Mouse (Mus musculus) forebrain, embryonic 11.5 days (tissue): ENCODE results near the gene Gm3625. TPM values are rescaled to one million over a fixed set of nuclear protein-coding genes. Genes with fewer than 3 reads are reported as not detected.

Source experiments
- ATAC-seq: fragments of 200-750 bp; cut with Nextera tagmentation; replicated peaks from 2 replicates; pipeline ENCODE4 v1.8.0; 2017; ENCODE audit warnings: moderate TSS enrichment; ENCODE audit not compliant: low FRiP score
- DNase-seq: peaks from one replicate; pipeline ENCODE4 v3.0.0-alpha.2; 2017; ENCODE audit warnings: low spot score
- H3K27ac ChIP-seq: fragments of 300-500 bp; sonication (generic); 2 replicates; pipeline ENCODE4 v1.5.1; 2014; ENCODE audit warnings: low read depth, low read length
- H3K27me3 ChIP-seq: fragments of 300-500 bp; sonication (generic); 2 replicates; pipeline ENCODE4 v1.6.1; 2014; ENCODE audit warnings: mild to moderate bottlenecking, low read length, mixed read lengths; ENCODE audit not compliant: control insufficient read depth, insufficient read depth
- H3K36me3 ChIP-seq: fragments of 300-500 bp; sonication (generic); 2 replicates; pipeline ENCODE4 v1.6.1; 2014; ENCODE audit warnings: mild to moderate bottlenecking, low read length, moderate library complexity, mixed read lengths; ENCODE audit not compliant: control insufficient read depth, insufficient read depth
- H3K4me1 ChIP-seq: fragments of 300-500 bp; sonication (generic); replicated peaks from 2 replicates; pipeline ENCODE4 v1.6.1; 2014; ENCODE audit warnings: low read length, mixed read lengths; ENCODE audit not compliant: control insufficient read depth, insufficient read depth
- H3K4me2 ChIP-seq: fragments of 300-500 bp; sonication (generic); 2 replicates; pipeline ENCODE4 v1.6.1; 2014; ENCODE audit warnings: low read depth, mild to moderate bottlenecking, low read length, moderate library complexity, mixed read lengths; ENCODE audit not compliant: severe bottlenecking
- H3K4me3 ChIP-seq: fragments of 300-500 bp; sonication (generic); 2 replicates; pipeline ENCODE4 v1.5.1; 2014; ENCODE audit warnings: low read depth, low read length
- H3K9ac ChIP-seq: fragments of 300-500 bp; sonication (generic); 2 replicates; pipeline ENCODE4 v1.6.1; 2014; ENCODE audit warnings: low read length
- H3K9me3 ChIP-seq: fragments of 300-500 bp; sonication (generic); 2 replicates; pipeline ENCODE4 v1.6.1; 2016; ENCODE audit warnings: low read length, mixed read lengths; ENCODE audit not compliant: control insufficient read depth
- WGBS: fragments of 180-500 bp; shearing (Covaris S2); extraction: QIAGEN DNeasy Blood & Tissue Kit; methylation state at CpG from one replicate; pipeline ENCODE4 v1.1.7; 2014; 5-methylcytosine and 5-hydroxymethylcytosine counted together
- polyA plus RNA-seq: library from polyadenylated mRNA; unstranded; fragments of >200 nt; fragmentation: Nextera tagmentation; extraction: Ambion mirVana; gene quantifications from 2 replicates; pipeline ENCODE4 v1.2.1, GENCODE M21; 2014

The Gm3625 gene
- polyA plus RNA-seq, 1 experiment from 2014 or later = not detected

DNA sequence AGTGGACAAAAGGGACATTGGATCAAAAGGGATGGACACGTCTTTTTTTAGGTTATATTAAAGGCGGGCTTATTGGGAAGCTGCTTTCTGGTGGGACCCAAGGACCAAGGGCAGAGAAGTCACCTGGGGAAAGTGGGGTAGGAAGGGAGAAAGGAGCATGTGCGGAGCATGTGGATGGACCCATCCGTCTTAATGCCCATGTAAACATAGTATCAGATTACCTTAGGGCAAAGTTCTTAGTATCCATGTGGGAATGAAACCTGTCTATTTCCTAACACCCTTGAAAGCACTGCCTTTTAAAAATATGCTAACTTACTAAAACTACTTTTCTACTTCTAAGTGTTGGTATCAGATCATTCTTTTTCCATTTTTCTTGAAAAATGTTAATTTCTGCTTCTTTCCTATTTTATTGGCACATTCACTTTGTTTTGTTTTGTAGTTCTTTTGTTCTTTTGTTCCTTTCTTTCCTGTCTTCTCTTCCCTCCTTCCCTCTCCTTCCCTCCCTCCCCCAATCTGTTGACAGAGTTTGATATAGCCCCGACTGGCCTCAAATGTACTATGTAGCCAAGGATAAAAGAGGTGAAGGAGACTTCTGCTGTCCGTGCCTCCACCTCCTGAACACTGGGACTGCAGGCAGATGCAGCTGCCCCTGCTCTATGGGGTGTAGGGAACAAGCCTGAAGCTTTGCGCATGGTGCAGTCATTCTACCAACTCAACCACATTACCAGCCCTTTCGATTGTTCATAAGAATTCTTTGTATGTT lies 6.1 kb upstream of the Gm3625 start:
- no peak overlapping the region for H3K4me3 ChIP-seq
- H3K9ac ChIP-seq = no peak overlapping the region
- H3K36me3 ChIP-seq = no peaks in the 10 kb centered on the region
- no peak overlapping the region for H3K27ac ChIP-seq
- H3K9me3 ChIP-seq = no peaks in the 10 kb centered on the region
- ATAC-seq (no peak), DNase-seq (no peak)
- no peaks in the 10 kb centered on the region for H3K4me1 ChIP-seq
- WGBS = 63% methylated on average over 8 of the region's 8 CpGs
- H3K4me2 ChIP-seq = no peak overlapping the region
- no peaks in the 10 kb centered on the region for H3K27me3 ChIP-seq

DNA sequence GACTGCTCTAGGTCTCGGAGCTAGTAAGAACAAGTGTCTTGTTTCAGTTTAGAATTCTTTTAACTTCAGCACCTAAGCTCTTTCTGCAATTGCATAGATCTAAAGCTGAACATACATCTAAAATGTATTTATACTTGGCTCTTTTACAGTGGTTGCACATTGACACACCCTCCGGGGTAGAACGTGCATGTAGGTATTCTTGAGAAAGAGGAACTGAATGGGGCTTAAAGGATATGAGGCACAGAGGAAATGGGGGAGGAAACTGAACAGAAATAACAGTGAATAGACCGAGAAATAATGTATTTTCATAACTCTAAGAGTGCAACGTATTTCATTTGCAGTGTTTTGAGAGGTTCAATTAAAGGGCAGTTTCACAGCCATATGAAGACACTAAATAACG lies 2.3 kb upstream of the Gm3625 start:
- WGBS = 86% methylated on average over 6 of the region's 6 CpGs
- no peak overlapping the region for H3K27ac ChIP-seq
- H3K4me3 ChIP-seq = no peak overlapping the region

GRCm38 (mm10) chr12:4593930-4594391 lies 1.2 kb upstream of the Gm3625 start:
- Histone ChIP-seq H3K27me3 (no peaks in the 10 kb centered on the region), H3K9me3 (no peaks in the 10 kb centered on the region), H3K27ac (no peak overlapping the region), H3K4me1 (peaks cover 2% of the 10 kb centered on the region; the same call in 1 of the 2 replicates), H3K4me3 (peak overlapping the region; percentile 92), H3K4me2 (peak overlapping the region; percentile 83), H3K36me3 (no peaks in the 10 kb centered on the region), H3K9ac (no peak overlapping the region; the same call in 1 of the 2 replicates)
- ATAC-seq (no peak), DNase-seq (no peak)
- 71% methylated on average over 9 of the region's 9 CpGs for WGBS

More for the DNA sequence above, 2.3 kb upstream of the Gm3625 start:
- Histone ChIP-seq H3K36me3 (no peaks in the 10 kb centered on the region), H3K4me2 (no peak overlapping the region), H3K27me3 (no peaks in the 10 kb centered on the region), H3K9me3 (no peaks in the 10 kb centered on the region), H3K4me1 (peaks cover 2% of the 10 kb centered on the region; the same call in 1 of the 2 replicates), H3K9ac (no peak overlapping the region)
- no peak for DNase-seq
- ATAC-seq = no peak

- Histone ChIP-seq H3K27me3 (no peaks in the 10 kb centered on the region), H3K4me1 (peaks cover 2% of the 10 kb centered on the region; the same call in 1 of the 2 replicates), H3K9ac (peak overlapping the region; percentile 84), H3K4me2 (peak overlapping the region; percentile 83), H3K27ac (no peak overlapping the region), H3K4me3 (peak overlapping the region; percentile 92), H3K9me3 (no peaks in the 10 kb centered on the region), H3K36me3 (no peaks in the 10 kb centered on the region)
- peak; percentile 73 for DNase-seq
- ATAC-seq = peak; percentile 80
- under 1% methylated on average over 65 of the region's 80 CpGs for WGBS
Observed at GRCm38 (mm10) chr12:4593166-4593929, 621 bp upstream of the Gm3625 start.

DNA sequence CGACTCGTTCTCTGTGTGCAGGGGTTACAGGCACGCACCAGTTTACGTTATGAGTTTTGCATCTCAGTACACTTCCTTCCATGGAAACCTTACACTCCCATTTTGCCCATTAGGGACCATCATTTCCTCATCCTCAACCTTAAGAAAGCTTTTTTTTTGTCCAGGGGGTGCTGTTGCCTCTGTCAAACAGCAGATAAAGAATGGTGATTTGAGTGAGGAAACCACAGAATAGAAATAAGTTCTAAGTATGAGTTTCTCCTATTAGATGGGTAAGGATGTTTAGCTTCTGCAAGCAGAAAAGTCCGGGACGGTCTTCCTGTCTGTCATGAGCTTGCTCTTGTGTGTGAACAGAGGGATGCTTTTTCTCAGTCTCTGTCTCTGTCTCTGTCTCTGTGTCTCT lies 702 bp downstream of the Gm3625 start:
- H3K4me2 ChIP-seq = no peak overlapping the region; the same call in 1 of the 2 replicates

GRCm38 (mm10) chr12:4588603-4589002 lies 4.1 kb downstream of the Gm3625 start:
- Histone ChIP-seq H3K27ac (no peak overlapping the region), H3K4me1 (no peaks in the 10 kb centered on the region), H3K4me2 (no peak overlapping the region), H3K9me3 (no peaks in the 10 kb centered on the region), H3K36me3 (no peaks in the 10 kb centered on the region), H3K9ac (no peak overlapping the region), H3K27me3 (no peaks in the 10 kb centered on the region), H3K4me3 (no peak overlapping the region)
- ATAC-seq = no peak
- WGBS = 93% methylated on average over 3 of the region's 3 CpGs
- DNase-seq = no peak

More for the DNA sequence above, 702 bp downstream of the Gm3625 start:
- DNase-seq (no peak), ATAC-seq (no peak)
- no peaks in the 10 kb centered on the region for H3K36me3 ChIP-seq
- H3K9ac ChIP-seq = no peak overlapping the region
- peaks cover 2% of the 10 kb centered on the region; the same call in 1 of the 2 replicates for H3K4me1 ChIP-seq
- 72% methylated on average over 6 of the region's 6 CpGs for WGBS
- H3K9me3 ChIP-seq = no peaks in the 10 kb centered on the region
- H3K27ac ChIP-seq = no peak overlapping the region
- no peak overlapping the region for H3K4me3 ChIP-seq
- H3K27me3 ChIP-seq = no peaks in the 10 kb centered on the region

DNA sequence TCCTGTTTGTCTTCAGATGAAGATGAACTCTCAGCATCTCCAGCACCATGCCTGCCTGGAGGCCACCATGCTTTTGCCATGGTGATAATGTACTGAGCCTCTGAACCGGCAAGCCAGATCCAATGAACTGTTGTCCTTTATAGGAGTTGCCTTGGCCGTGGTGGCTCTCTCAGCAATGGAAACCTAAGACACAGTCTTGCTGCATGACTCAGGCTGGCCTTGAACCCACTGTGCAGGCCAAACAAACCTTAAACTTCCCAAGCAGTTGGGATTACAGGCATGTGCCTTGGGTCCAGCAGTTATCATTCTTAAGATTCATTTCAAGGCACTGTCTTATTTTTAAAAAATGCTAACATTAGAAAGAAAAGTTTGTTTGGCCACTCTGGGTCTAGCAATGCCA lies 4.9 kb downstream of the Gm3625 start:
- DNase-seq (no peak), ATAC-seq (no peak)
- H3K9me3 ChIP-seq = no peaks in the 10 kb centered on the region
- no peak overlapping the region for H3K9ac ChIP-seq
- no peak overlapping the region for H3K4me2 ChIP-seq
- 82% methylated on average over 2 of the region's 2 CpGs for WGBS
- no peak overlapping the region for H3K4me3 ChIP-seq
- H3K36me3 ChIP-seq = no peaks in the 10 kb centered on the region
- H3K4me1 ChIP-seq = no peaks in the 10 kb centered on the region
- H3K27ac ChIP-seq = no peak overlapping the region
- H3K27me3 ChIP-seq = no peaks in the 10 kb centered on the region

DNA sequence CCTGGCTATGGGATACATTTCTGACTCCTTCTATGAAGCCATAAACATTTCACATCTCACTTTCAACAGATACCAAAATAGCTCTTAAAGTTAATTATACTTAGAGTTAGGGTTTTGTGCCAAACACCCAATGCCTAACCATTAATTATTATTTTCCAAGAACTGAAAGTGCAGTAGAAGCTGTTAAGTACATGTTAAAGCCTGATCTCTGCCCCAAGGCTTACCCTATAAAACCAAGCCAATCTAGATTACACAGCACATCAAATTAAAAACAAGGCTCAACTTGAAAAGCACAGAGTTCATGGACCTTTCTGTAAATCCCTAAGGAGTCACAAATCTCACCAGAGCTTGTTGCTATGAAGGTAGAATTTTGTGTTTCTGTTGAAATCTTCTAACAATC lies 10.4 kb downstream of the Gm3625 start:
- H3K4me3 ChIP-seq = no peak overlapping the region
- DNase-seq = no peak
- no peak overlapping the region for H3K27ac ChIP-seq
- no peaks in the 10 kb centered on the region for H3K36me3 ChIP-seq
- no peaks in the 10 kb centered on the region for H3K9me3 ChIP-seq
- H3K4me1 ChIP-seq = no peaks in the 10 kb centered on the region
- no peaks in the 10 kb centered on the region for H3K27me3 ChIP-seq
- H3K9ac ChIP-seq = no peak overlapping the region
- no peak for ATAC-seq
- H3K4me2 ChIP-seq = no peak overlapping the region
